10 mouse cellular contexts compared by ENCODE assay signal in genomic region chr12:72983071-72983857, GRCm38 (mm10). TPM values are rescaled to one million over a fixed set of nuclear protein-coding genes. Genes with fewer than 3 reads are reported as not detected.
A peak's percentile ranks its signal among the peaks of the same experiment; 100 is the strongest.
DNase-seq lines count a peak whose midpoint lies in the region; ATAC-seq and TF ChIP-seq lines count a peak whose summit lies in the region.
"Had no signal": no experiment of that assay in that cellular context is flagged by ENCODE, and none has a peak within 500 bp of the region (broad histone marks: within the 10 kb centered on the region; RNA-seq: fewer than 3 reads in every experiment).

No protein-coding gene starts in this region.

- no peaks in the 10 kb centered on the region for H3K27me3 ChIP-seq in embryonic facial prominence, embryonic 14.5 days (replicated peaks; ENCODE audit: control insufficient read depth, insufficient read depth, low read length)
- no peaks in the 10 kb centered on the region for H3K27me3 ChIP-seq in heart, embryonic 14.5 days (ENCODE audit: control insufficient read depth, insufficient read depth, low read length)
- H3K27me3 ChIP-seq in forebrain, embryonic 11.5 days (ENCODE audit: control insufficient read depth, insufficient read depth, low read length) = no peaks in the 10 kb centered on the region
- H3K27me3 ChIP-seq: intestine, embryonic 15.5 days had no signal

- H3K4me1 ChIP-seq in lung, adult 2 months (ENCODE audit: control insufficient read depth, insufficient read depth, low read length) = no peaks in the 10 kb centered on the region
- H3K4me1 ChIP-seq in embryonic facial prominence, embryonic 14.5 days (ENCODE audit: control insufficient read depth, insufficient read depth, low read length) = peaks cover 3% of the 10 kb centered on the region; the same call in 1 of the 2 replicates
- peaks cover 0 to 4% of the 10 kb centered on the region in 2 experiments; a peak in 2 of 4 replicates for H3K4me1 ChIP-seq in heart, embryonic 14.5 days (ENCODE audit: control insufficient read depth in 2 of 2, insufficient read depth in 2 of 2, low read length in 2 of 2)
- H3K4me1 ChIP-seq in forebrain, embryonic 11.5 days (replicated peaks; ENCODE audit: control insufficient read depth, insufficient read depth, low read length) = no peaks in the 10 kb centered on the region
- H3K4me1 ChIP-seq: intestine, embryonic 15.5 days had no signal

- H3K4me3 ChIP-seq in lung, adult 2 months (replicated peaks; ENCODE audit: extremely low read depth, low read depth, low read length) = no peak overlapping the region
- no peak overlapping the region for H3K4me3 ChIP-seq in embryonic facial prominence, embryonic 14.5 days (ENCODE audit: low read depth, low read length)
- no peak overlapping the region for H3K4me3 ChIP-seq in heart, embryonic 14.5 days (ENCODE audit: control insufficient read depth in 1 of 2, insufficient read depth in 1 of 2, low read depth in 1 of 2, low read length in 2 of 2)
- H3K4me3 ChIP-seq in forebrain, embryonic 11.5 days (ENCODE audit: low read depth, low read length) = no peak overlapping the region
- H3K4me3 ChIP-seq: intestine, embryonic 15.5 days had no signal

- 55% methylated on average over 8 of the region's 8 CpGs for WGBS in lung, adult 2 months
- WGBS in embryonic facial prominence, embryonic 14.5 days = 62% methylated on average over 8 of the region's 8 CpGs
- 60% methylated on average over 8 of the region's 8 CpGs for WGBS in heart, embryonic 14.5 days
- 90% methylated on average over 8 of the region's 8 CpGs for whole genome bisulfite sequencing in forebrain, embryonic 11.5 days

- H3K27ac ChIP-seq in embryonic facial prominence, embryonic 14.5 days (replicated peaks; ENCODE audit: low read depth, low read length) = peak overlapping the region; percentile 74
- peak overlapping the region; percentile 20 to 59; a peak in 3 of 4 replicates for H3K27ac ChIP-seq in heart, embryonic 14.5 days (replicated peaks in 1 of 2; ENCODE audit: control insufficient read depth in 1 of 2, insufficient read depth in 1 of 2, low read depth in 2 of 2, low read length in 2 of 2)
- H3K27ac ChIP-seq in forebrain, embryonic 11.5 days (ENCODE audit: low read depth, low read length) = no peak overlapping the region
- H3K27ac ChIP-seq: intestine, embryonic 15.5 days had no signal

- H3K36me3 ChIP-seq in embryonic facial prominence, embryonic 14.5 days (ENCODE audit: control insufficient read depth, insufficient read depth, low read length) = no peaks in the 10 kb centered on the region
- H3K36me3 ChIP-seq in heart, embryonic 14.5 days (ENCODE audit: control insufficient read depth, insufficient read depth, low read length) = no peaks in the 10 kb centered on the region
- H3K36me3 ChIP-seq in forebrain, embryonic 11.5 days (ENCODE audit: control insufficient read depth, insufficient read depth, low read length) = no peaks in the 10 kb centered on the region
- H3K36me3 ChIP-seq: intestine, embryonic 15.5 days had no signal

- TF ChIP-seq CTCF in lung, adult 2 months (IDR thresholded peaks at IDR 0.05; ENCODE audit: insufficient read depth, low read length) = no peak

- TF ChIP-seq POLR2A in lung, adult 2 months (IDR thresholded peaks at IDR 0.05; ENCODE audit: borderline replicate concordance, extremely low read depth, low read depth, low read length) = no peak

- no peak overlapping the region for H3K4me2 ChIP-seq in embryonic facial prominence, embryonic 14.5 days (ENCODE audit: low read depth, low read length)
- no peak overlapping the region for H3K4me2 ChIP-seq in heart, embryonic 14.5 days (ENCODE audit: low read length)
- H3K4me2 ChIP-seq in forebrain, embryonic 11.5 days (ENCODE audit: low read depth, low read length, severe bottlenecking) = no peak overlapping the region
- H3K4me2 ChIP-seq: intestine, embryonic 15.5 days had no signal

- ATAC-seq in embryonic facial prominence, embryonic 14.5 days (ENCODE audit: low read depth) = peak; percentile 22; the same call in 1 of the 2 replicates
- no peak for ATAC-seq in heart, embryonic 14.5 days (ENCODE audit: insufficient number of reproducible peaks, insufficient read depth, low FRiP score, low read depth)
- ATAC-seq in forebrain, embryonic 11.5 days (replicated peaks; ENCODE audit: low FRiP score) = no peak
- ATAC-seq: intestine, embryonic 15.5 days had no signal

- DNase-seq in lung, adult 18-20 months = peak; percentile 6 to 39
- DNase-seq in lung, adult 2 months = no peak
- peak; percentile 78 for DNase-seq in embryonic facial prominence, embryonic 14.5 days (ENCODE audit: low spot score)
- peak; percentile 44 for DNase-seq in lung, postnatal 25 days (ENCODE audit: low spot score)
- no peak for DNase-seq in forebrain, embryonic 11.5 days (ENCODE audit: low spot score)
- DNase-seq in spleen, postnatal 14 days (ENCODE audit: low spot score in 2 of 2) = no peak
- DNase-seq in cerebellum, adult 9-10 months = no peak
- DNase-seq: right cerebral cortex, postnatal 25 days had no signal

- H3K9me3 ChIP-seq in embryonic facial prominence, embryonic 14.5 days (ENCODE audit: control insufficient read depth, low read length) = no peaks in the 10 kb centered on the region
- H3K9me3 ChIP-seq in heart, embryonic 14.5 days (ENCODE audit: control insufficient read depth, low read length) = 0 out of 2 replicates have a peak, but pooled peaks cover 3% of the 10 kb centered on the region
- no peaks in the 10 kb centered on the region for H3K9me3 ChIP-seq in forebrain, embryonic 11.5 days (ENCODE audit: control insufficient read depth, low read length)
- H3K9me3 ChIP-seq: intestine, embryonic 15.5 days had no signal

- H3K9ac ChIP-seq in embryonic facial prominence, embryonic 14.5 days (ENCODE audit: low read depth, low read length) = no peak overlapping the region
- H3K9ac ChIP-seq in heart, embryonic 14.5 days (ENCODE audit: low read length) = no peak overlapping the region
- H3K9ac ChIP-seq in forebrain, embryonic 11.5 days (ENCODE audit: low read length) = no peak overlapping the region
- H3K9ac ChIP-seq: intestine, embryonic 15.5 days had no signal

RNA-seq across cellular contexts. Expression of gene 4930447C04Rik, which starts 42.7 kb away (rescaled TPM):
- polyA plus RNA-seq in lung, adult 2 months (2012; rRNA removed) = not detected in 2 replicates
- polyA plus RNA-seq in embryonic facial prominence, embryonic 14.5 days (2014; fragmentation: Nextera tagmentation; extraction: Ambion mirVana) = 3.6 and 4.0 TPM in 2 replicates
- polyA plus RNA-seq in heart, embryonic 14.5 days (2014; fragmentation: Nextera tagmentation; extraction: Ambion mirVana) = 1.1 and 1.6 TPM in 2 replicates
- polyA plus RNA-seq in forebrain, embryonic 11.5 days (2014; fragmentation: Nextera tagmentation; extraction: Ambion mirVana) = 2.1 and 2.9 TPM in 2 replicates

RNA-seq across cellular contexts. Expression of gene Six6, which starts 43.6 kb away (rescaled TPM):
- not detected in 2 replicates for polyA plus RNA-seq in lung, adult 2 months (2012; rRNA removed)
- 0.35 and 0.89 TPM in 2 replicates for polyA plus RNA-seq in embryonic facial prominence, embryonic 14.5 days (2014; fragmentation: Nextera tagmentation; extraction: Ambion mirVana)
- not detected in 2 replicates for polyA plus RNA-seq in heart, embryonic 14.5 days (2014; fragmentation: Nextera tagmentation; extraction: Ambion mirVana)
- 0.19 TPM in 1 of 2 replicates, not detected in the other for polyA plus RNA-seq in forebrain, embryonic 11.5 days (2014; fragmentation: Nextera tagmentation; extraction: Ambion mirVana)
- polyA plus RNA-seq: intestine, embryonic 15.5 days had no signal

Comparison
In these comparisons a context has a peak if more than half of its experiments do, and no peak if none do; other contexts are left out.
1. DNase-seq: peak in lung, adult 18-20 months (2 of 2), embryonic facial prominence, embryonic 14.5 days (single experiment) and lung, postnatal 25 days (single experiment); none in lung, adult 2 months (single experiment), forebrain, embryonic 11.5 days (single experiment), spleen, postnatal 14 days (0 of 2) and cerebellum, adult 9-10 months (single experiment).